In genomic region chr14:68808976-68809375, GRCm38 (mm10) we compare ENCODE assay signal across 16 mouse cellular contexts.
DNase-seq lines count a peak whose midpoint lies in the region; TF ChIP-seq lines count a peak whose summit lies in the region.
"Had no signal": no experiment of that assay in that cellular context is flagged by ENCODE, and none has a peak within 500 bp of the region (broad histone marks: within the 10 kb centered on the region; RNA-seq: fewer than 3 reads in every experiment).

No protein-coding gene starts in this region.

- peak; percentile 50 for DNase-seq in adrenal gland, adult 2 months
- no peak for DNase-seq in adrenal gland, postnatal 25 days
- peak; percentile 5 for DNase-seq in liver, adult 2 months (ENCODE audit: extremely low read depth, low read depth, low spot score)
- DNase-seq in liver = no peak
- DNase-seq: cerebellum, adult 11 months; cerebellum, adult 18-20 months; cerebellum, adult 8-10 months; cerebellum, adult 9-11 months; cerebellum, postnatal 14 days; cerebellum, postnatal 36 days; embryo, embryonic 11 days had no signal

- no peak for TF ChIP-seq POLR2A in liver, adult 2 months (IDR thresholded peaks at IDR 0.05; ENCODE audit: extremely low read depth, insufficient read depth, low read length)

- no peaks in the 10 kb centered on the region for H3K36me3 ChIP-seq in liver, adult 2 months (ENCODE audit: control insufficient read depth, insufficient read depth, low read length)
- H3K36me3 ChIP-seq: embryonic facial prominence, embryonic 13.5 days; embryonic facial prominence, embryonic 15.5 days; forebrain, embryonic 10.5 days; forebrain, embryonic 12.5 days had no signal

- H3K27me3 ChIP-seq in liver, adult 2 months (ENCODE audit: control insufficient read depth, insufficient read depth, low read length) = no peaks in the 10 kb centered on the region
- H3K27me3 ChIP-seq: embryonic facial prominence, embryonic 13.5 days; embryonic facial prominence, embryonic 15.5 days; forebrain, embryonic 12.5 days had no signal

- no peak overlapping the region for H3K9ac ChIP-seq in liver, adult 2 months (ENCODE audit: low read depth, low read length)
- H3K9ac ChIP-seq: embryonic facial prominence, embryonic 13.5 days; embryonic facial prominence, embryonic 15.5 days; forebrain, embryonic 12.5 days had no signal

- H3K27ac ChIP-seq in liver, adult 2 months (replicated peaks; ENCODE audit: insufficient read depth, low read depth, low read length) = no peak overlapping the region
- H3K27ac ChIP-seq: embryonic facial prominence, embryonic 13.5 days; embryonic facial prominence, embryonic 15.5 days; forebrain, embryonic 10.5 days; forebrain, embryonic 12.5 days had no signal

- no peak overlapping the region for H3K4me3 ChIP-seq in liver, adult 2 months (ENCODE audit: insufficient read depth, low read depth, low read length)
- H3K4me3 ChIP-seq: embryonic facial prominence, embryonic 13.5 days; embryonic facial prominence, embryonic 15.5 days; erythroblast, embryonic 14.5 days; forebrain, embryonic 10.5 days; forebrain, embryonic 12.5 days had no signal

- H3K4me1 ChIP-seq in liver, adult 2 months (ENCODE audit: control insufficient read depth, insufficient read depth, low read length) = no peaks in the 10 kb centered on the region; the same call in 1 of the 2 replicates
- H3K4me1 ChIP-seq: embryonic facial prominence, embryonic 13.5 days; embryonic facial prominence, embryonic 15.5 days; forebrain, embryonic 10.5 days; forebrain, embryonic 12.5 days had no signal

- no peak for TF ChIP-seq CTCF in liver, adult 2 months (IDR thresholded peaks at IDR 0.05; ENCODE audit: low read depth, low read length)

- no peaks in the 10 kb centered on the region for H3K79me2 ChIP-seq in liver, adult 2 months (ENCODE audit: control insufficient read depth, insufficient read depth, low read length)

- 66% methylated on average over 3 of the region's 3 CpGs for WGBS in liver, adult 2 months

Comparison
In these comparisons a context has a peak if more than half of its experiments do, and no peak if none do; other contexts are left out.
1. DNase-seq: peak in adrenal gland, adult 2 months (single experiment) and liver, adult 2 months (single experiment); none in adrenal gland, postnatal 25 days (single experiment) and liver (single experiment).